Mouse (Mus musculus): ENCODE results near the gene Gm21903. TPM values are rescaled to one million over a fixed set of nuclear protein-coding genes. Genes with fewer than 3 reads are reported as not detected.

The Gm21903 gene
- not detected for polyA plus RNA-seq (2017; shearing (Covaris generic))

DNA sequence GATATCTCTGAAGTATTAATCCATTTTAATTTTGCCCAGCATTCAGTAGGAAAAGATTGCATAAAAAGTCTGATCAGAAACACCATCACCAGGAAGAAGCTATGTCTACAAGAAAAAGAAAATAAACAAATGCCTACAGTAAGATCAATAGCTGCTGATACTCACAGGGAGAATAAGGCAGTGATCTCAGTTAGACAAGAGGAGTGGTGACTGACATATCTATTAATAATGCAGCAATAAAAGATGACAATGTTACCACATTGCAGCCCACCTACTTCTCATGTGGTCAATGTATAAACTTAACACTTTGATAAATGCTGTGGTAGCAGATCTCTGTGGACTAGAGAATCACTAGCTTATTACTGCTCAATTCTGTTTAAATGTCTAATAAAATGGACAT, at the start of gene Gm21903:
TSS of gene Gm21903 (minus strand) at position 101 of the 400 bp plus-strand sequence.

DNA sequence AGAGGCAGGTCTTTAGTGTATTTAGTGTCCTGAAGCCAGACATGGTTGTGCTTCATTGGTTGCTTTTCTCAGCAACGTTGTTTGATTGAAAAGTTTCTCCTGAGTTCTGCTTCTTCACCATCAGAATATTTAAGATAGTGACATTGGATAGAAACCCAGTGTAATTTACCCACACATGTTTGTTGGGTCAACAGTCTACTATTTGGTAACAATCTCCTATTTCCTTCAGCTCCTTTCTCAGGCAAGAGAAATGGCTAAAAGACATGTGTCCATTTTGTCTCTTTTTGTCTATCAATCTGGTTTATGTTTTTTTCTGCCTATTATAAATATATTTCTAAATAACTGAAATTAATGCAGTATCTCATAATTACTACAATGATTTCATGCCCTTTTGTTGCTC, 33.8 kb upstream of the Gm21903 start, which contains the start of gene Esp23:
TSS of gene Esp23 (minus strand) at position 101 of the 400 bp plus-strand sequence.

DNA sequence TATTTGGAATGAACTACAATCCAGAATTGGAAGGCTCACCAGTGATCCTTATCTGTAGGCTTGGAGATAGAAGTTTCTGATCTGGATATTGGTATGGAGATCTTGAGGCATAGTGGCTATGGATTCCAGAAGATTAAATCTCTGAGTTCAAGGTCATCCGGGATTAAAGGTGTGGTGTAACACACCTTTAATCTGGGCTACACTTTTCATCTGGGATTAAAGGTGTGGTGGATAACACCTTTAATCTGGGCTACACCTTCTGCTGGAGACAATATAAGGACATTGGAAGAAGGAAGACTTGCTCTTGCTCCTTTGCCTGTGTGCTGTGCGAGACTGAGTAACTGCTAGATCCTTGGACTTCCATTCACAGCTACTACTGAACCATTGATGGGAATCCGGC, 6.7 kb downstream of the Gm21903 start, which contains the start of gene Esp24:
TSS of gene Esp24 (plus strand) at position 301 of the 400 bp plus-strand sequence.

Other genes starting within 250 kb of the Gm21903 start
- gene Esp24, start 6.6 kb downstream of the Gm21903 start, polyA plus RNA-seq (2017; shearing (Covaris generic)): not detected
- not detected for gene Esp23, start 33.7 kb upstream of the Gm21903 start, polyA plus RNA-seq (2017; shearing (Covaris generic))
- gene Esp22, start 52.0 kb upstream of the Gm21903 start, polyA plus RNA-seq (2017; shearing (Covaris generic)): not detected

All from activated CD4-positive, CD25-positive, alpha-beta regulatory T cell, adult 9 weeks (primary cell).